Mouse (Mus musculus) MEL (cell line): ENCODE measurements at regions not wholly inside any gene's neighbourhood (a gene's known extent, or its start where the extent isn't known, plus 50 kb on each side); places are given as distances from the start of the nearest gene placed in this dataset.

ENCODE experiments used
- CTCF ChIP-seq, 3 experiments: IDR thresholded peaks in 2 of 3; conservative IDR thresholded peaks in 1 of 3; 2 replicates each; pipeline ENCODE4 v1.5.1; 2011 to 2012; ENCODE audit warnings: low read length in 3 of 3, low read depth in 2 of 3, mild to moderate bottlenecking in 2 of 3, improper control_type of control experiment in 1 of 3, inconsistent platforms in 1 of 3, mixed read lengths in 1 of 3, moderate library complexity in 1 of 3; ENCODE audit not compliant: control insufficient read depth in 1 of 3, insufficient read depth in 1 of 3, poor library complexity in 1 of 3, severe bottlenecking in 1 of 3
- E2F4 ChIP-seq: IDR thresholded peaks from 2 replicates; pipeline ENCODE4 v1.6.1; 2011; ENCODE audit warnings: low read depth, low read length, improper control_type of control experiment, borderline replicate concordance
- EP300 ChIP-seq, 2 experiments: IDR thresholded peaks; 2 replicates each; pipeline ENCODE4 v1.6.1; 2011; ENCODE audit warnings: improper control_type of control experiment in 2 of 2, low read length in 2 of 2, low read depth in 1 of 2, mild to moderate bottlenecking in 1 of 2
- POLR2A ChIP-seq, 2 experiments: IDR thresholded peaks; 2 replicates each; pipeline ENCODE4 v1.6.1; 2011 to 2012; ENCODE audit warnings: low read length in 2 of 2, mild to moderate bottlenecking in 2 of 2, control low read depth in 1 of 2, improper control_type of control experiment in 1 of 2, low read depth in 1 of 2, moderate library complexity in 1 of 2; ENCODE audit not compliant: control insufficient read depth in 1 of 2, insufficient read depth in 1 of 2, poor library complexity in 1 of 2
- POLR2AphosphoS2 ChIP-seq: IDR thresholded peaks from 2 replicates; pipeline ENCODE4 v1.6.1; 2011; ENCODE audit warnings: low read length, improper control_type of control experiment
- UBTF ChIP-seq: IDR thresholded peaks from 2 replicates; pipeline ENCODE4 v1.6.1; 2012; ENCODE audit warnings: low read depth, mild to moderate bottlenecking, inconsistent platforms, low read length, improper control_type of control experiment, moderate library complexity, borderline replicate concordance; ENCODE audit not compliant: insufficient read depth
- ZNF384 ChIP-seq: IDR thresholded peaks from 2 replicates; pipeline ENCODE4 v1.6.1; 2012; ENCODE audit warnings: low read depth, mild to moderate bottlenecking, inconsistent platforms, low read length, improper control_type of control experiment

DNA sequence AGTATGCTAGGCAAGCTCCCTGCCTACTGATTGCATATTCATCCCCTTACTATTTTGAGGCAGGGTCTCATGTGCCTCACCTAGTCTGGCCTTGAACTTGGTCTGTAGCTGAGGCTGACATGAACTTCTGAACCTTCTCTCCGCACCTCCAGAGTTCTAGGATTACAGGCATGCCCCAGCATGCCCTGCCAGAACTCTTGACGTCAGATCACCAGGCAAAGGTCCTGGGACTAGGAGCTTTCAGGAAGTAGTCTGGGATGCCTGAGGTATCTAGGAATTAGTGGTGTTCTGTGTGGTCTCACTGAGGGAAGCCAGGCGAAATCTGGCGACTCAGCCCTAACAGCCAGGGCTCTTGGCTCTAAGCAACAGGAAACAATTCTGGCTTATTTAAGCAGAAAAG lies 88.9 kb upstream of the Bcor start:
- TF ChIP-seq UBTF (no peak), E2F4 (no peak), POLR2A (IDR thresholded peaks at IDR 0.05; ENCODE audit: control insufficient read depth in 1 of 2, insufficient read depth in 1 of 2, low read depth in 1 of 2, low read length in 2 of 2, poor library complexity in 1 of 2) (no peak), CTCF (IDR thresholded peaks at IDR 0.05 in 2 of 3, conservative IDR thresholded peaks at IDR 0.05 in 1 of 3; ENCODE audit: control insufficient read depth in 1 of 3, insufficient read depth in 1 of 3, low read depth in 2 of 3, low read length in 3 of 3, poor library complexity in 1 of 3, severe bottlenecking in 1 of 3) (no peak), POLR2AphosphoS2 (no peak), EP300 (IDR thresholded peaks at IDR 0.05; ENCODE audit: low read depth in 1 of 2, low read length in 2 of 2) (no peak), ZNF384 (no peak)
